Mouse (Mus musculus) right cerebral cortex, postnatal 36 days (tissue): ENCODE results near the gene Nop16.
A peak's percentile ranks its signal among the peaks of the same experiment; 100 is the strongest.
"Not testable (repeated sequence)": the region's sequence is repeated elsewhere in the genome, so short reads cannot be mapped to it uniquely, and the experiment has no call there.

Experiments
- DNase-seq, 2 experiments: peaks; one replicate each; pipeline ENCODE4 v3.0.0; 2022; ENCODE audit warnings: low spot score in 2 of 2, mixed read lengths in 1 of 2

The Nop16 gene

DNA sequence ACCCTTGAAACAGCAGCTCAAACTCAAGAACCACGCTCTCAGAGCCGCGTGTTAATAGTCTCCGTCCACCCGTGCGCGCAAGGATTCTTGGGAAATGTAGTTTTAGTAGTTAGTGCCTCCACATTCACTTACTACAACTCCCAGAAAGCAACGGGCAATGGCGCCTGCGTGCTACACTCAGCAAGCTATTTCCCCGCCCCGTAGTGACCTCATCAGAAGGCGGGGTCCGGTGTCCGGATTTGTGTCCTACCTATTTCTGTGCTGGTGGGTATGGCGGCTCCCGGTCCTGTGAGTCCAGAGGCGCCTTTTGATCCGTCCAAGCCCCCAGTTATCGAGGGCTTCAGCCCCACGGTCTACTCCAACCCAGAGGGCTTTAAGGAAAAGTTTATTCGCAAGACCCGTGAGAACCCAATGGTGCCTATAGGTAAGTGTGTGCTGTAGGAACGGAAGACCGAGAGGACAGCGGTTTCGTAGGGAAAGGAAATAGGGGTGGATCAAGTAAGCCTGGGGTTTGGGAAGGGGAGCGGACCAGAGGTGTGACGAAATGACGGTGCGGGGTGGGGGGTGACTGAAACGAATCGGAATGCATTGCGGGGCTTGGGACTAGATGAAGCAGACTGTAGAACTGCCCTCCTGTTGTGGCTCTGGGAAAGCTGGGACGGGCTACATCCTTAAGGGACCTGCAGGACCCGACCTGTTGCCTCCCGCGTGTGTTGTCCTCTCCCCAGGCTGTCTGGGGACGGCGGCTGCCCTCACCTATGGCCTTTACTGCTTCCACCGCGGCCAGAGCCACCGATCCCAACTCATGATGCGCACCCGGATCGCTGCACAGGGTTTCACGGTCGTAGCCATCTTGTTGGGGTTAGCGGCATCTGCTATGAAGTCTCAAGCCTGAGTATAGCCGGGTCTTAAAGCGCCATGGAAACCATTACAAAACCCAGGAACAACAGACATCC is at the start of gene Nop16, which contains the start of gene Higd2a:
Gene Nop16, minus strand, starts transcription at position 95 of the 956 bp plus-strand sequence.
Gene Higd2a, plus strand, starts transcription at position 212 of the 956 bp plus-strand sequence.
- peak; percentile 98 for DNase-seq

DNA sequence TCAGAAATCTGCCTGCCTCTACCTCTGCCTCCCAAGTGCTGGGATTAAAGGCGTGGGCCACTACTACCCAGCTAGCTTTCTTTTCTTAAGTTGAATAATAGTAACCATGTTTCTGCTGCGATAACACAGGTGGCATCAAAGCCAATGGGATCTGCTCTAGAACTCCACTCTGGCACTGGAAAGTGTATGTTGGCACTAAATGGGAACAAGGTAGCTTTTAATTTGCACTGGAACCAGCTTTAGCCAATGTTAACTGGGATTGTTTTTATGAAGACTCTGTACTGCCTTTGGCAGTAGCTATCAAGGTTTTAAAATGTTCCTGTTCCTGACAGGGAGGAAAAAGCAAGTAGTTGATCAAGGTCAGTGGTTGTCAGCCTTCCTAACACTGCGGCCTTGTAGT is 45.1 kb upstream of the Nop16 start:
- no peak for DNase-seq

DNA sequence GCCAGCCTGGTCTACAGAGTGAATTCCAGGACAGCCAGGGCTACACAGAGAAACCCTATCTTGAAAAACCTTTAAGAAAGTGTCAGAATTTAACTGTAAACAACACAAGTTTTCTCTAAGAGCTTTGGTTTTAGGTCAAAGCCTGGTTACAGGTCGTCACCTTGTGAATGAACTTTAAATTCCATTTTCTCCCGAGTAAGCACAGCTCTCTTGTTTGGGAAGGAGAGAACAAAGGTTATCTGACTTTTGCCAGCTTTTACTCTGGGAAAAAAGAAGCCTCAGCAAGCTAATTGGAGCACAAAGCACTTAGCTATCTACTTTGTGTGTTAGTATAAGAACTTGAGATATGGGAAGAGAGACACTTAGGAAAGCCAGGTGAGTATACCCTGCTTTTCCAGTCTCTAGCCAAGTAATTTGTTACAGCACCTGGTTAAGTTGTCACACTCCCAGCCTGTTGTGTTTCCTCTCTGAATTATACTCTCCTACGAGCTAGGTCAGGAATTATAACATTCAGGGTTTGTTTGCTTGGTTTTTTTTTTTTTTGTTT is 42.9 kb upstream of the Nop16 start:
- DNase-seq: no peak

DNA sequence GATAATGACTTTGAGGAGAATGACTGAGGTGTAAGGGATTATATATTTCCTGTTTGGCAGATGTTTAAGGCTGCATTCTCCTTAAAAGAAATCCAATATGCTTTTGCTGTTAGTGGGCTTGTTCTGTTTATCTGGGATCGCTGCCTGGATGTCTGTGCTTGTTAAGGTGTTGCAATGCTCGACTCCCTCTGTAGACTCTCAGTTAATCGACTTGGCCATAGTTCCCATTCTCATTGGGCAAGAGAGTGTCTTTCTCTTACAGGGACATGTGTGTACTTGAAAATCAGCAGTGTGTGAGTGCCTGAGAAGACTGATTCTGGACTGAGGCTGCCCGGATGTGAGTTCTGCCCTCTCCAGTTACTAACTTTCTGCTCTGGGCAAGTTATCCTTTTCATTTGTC is 39.2 kb upstream of the Nop16 start:
- DNase-seq: no peak

DNA sequence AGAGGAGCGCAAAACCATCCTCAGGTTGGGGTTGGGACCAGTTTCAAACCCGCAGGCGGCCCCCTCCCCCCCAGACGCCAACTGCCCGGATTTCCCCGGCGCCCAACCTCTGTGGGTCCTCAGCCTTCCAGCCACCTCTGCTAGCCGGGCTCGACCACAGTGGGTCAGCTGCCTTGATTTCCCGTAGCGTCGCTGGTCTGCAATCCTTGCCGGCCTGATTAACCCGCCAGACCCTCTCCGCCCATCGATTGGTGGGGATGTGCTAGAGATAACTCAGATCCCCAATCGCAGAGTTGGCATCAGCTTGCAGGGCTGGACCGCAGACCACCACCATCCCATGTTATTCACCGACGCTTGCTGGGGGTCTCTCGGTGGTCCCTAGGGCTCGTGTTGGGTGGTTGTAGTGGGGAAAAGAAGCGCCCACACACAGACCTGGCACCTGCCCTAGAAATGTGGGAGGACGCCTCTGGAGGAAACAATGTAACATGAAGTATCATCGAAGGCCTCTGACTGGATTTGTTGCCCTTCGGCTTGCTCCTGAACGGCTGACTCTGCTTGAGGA is 32.2 kb upstream of the Nop16 start:
- DNase-seq: no peak

DNA sequence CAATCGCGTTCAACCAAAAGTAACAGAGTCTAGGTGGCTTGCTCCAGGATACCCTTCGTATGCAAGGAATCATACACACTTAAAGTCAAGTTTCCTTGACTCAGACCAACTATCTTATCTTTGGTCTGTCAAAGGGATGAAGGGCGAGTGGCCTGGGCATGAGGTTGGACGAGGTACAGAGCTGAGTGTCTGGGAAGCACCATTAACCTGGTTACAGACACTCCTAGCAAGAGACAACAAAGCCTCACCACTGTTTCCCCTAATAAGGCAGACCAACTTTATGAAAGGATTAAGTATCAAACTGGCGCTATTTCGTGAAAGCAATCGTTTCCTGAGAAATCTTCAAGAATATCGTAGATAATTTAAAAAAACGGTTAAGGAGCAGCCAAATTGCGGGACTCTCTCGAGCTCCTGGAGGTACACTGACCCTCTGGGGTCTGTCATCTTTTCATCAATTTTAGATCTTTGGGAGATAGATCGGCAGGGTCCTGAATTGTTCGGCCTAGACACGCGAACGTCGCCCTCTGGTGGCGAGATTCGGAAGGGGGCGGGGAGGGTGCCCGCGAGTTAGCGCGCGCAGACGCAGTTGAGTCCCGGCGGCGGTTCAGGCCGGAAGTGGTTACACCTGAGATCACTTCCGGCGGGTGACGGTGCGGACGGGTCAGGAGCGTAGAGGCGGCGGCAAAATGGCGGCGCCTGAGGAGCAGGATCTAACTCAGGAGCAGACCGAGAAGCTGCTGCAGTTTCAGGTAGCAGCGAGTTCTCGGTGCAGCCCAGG is 31.5 kb upstream of the Nop16 start, which contains the start of gene Faf2:
Gene Faf2, plus strand, starts transcription at position 630 of the 778 bp plus-strand sequence.
- peak; percentile 96 to 98 for DNase-seq

DNA sequence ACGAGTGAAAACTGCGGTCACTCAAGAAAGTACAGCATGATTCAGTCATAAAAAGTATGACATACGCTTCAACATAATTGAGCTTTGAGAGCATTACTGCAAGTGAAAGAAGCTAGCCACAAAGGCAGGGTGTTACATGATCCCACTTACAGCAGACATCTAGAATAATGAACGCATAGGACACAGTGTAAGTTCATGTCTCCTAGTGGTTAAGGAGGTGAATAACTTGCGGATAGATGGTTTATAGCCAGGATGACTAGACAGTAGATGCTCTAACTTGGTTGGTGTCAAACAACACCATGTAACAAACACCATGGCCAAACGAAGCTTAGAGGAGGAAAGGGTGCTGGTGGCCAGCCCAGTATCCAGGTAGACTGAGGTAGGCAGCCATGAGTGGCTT is 27.1 kb upstream of the Nop16 start:
- no peak for DNase-seq

DNA sequence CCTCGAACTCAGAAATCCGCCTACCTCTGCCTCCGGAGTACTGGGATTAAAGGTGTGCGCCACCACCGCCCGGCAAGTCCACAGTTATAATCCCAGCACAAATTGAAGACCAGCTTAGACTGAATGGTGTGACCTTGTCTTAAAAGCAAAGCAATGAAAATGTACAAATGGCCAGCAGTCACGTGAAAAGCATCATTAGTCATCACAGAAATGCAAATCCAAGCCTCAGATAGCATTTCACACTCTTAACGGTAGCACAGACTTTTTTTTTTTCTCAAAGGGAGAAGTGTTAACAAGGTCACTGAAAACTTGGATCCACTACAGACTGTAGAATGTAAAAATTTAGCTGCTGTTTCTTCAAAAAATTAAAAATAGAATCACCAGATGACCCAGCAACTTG is 26.4 kb upstream of the Nop16 start:
- no peak for DNase-seq

DNA sequence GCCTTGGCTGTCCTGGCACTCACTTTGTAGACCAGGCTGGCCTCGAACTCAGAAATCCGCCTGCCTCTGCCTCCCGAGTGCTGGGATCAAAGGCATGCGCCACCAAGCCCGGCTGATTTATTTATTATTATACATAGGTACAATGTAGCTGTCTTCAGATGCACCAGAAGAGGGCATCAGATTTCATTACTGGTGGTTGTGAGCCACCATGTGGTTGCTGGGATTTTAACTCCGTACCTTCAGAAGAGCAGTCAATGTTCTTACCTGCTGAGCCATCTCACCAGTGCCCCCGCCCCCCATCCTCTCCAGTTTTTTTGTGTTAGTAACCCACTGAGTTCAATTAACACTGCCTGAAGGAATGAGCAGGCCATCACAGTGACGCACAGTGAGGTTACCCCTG is 23.3 kb upstream of the Nop16 start:
- DNase-seq: not testable (repeated sequence)

DNA sequence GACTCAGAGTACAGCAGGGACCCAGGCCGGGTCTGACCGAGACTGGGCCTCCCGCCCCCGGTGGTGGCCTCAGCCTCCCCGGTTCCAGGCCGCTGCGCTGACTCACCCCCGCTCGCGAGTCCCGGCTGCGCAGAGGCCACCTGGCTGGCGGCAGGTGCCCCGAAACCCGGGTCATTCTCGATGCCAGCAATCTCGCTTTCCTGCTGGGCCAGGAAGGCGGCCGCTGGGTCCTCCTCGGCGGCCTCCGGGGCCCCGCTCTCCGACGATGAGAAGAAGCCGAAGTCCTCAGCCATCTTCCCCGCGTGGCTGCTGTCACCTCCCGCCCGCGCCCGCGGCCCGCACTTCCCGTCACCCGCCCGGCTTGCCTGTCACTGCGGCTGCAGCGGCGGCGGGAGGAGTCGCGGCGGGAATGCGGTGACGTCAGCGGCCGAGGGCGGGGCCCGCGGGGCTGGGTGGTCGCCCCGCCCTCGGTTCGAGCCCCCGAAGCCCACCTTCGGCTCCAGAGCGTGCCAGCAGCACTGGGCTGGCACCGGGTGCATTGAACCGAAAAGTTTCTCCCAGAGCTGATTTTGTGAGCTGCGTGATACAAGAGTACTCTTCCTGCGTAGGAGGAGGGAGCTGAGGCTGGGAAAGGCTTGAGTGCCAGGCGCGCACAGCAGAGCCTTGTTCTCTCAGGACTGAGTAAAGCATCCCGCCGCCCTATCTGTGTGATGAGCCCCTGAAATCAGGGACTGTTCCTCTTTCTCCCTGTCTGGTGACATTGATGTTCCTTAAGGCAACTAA is 21.3 kb upstream of the Nop16 start, which contains the start of gene Cltb:
Gene Cltb, minus strand, starts transcription at position 373 of the 783 bp plus-strand sequence.
- DNase-seq: peak; percentile 81 to 86

DNA sequence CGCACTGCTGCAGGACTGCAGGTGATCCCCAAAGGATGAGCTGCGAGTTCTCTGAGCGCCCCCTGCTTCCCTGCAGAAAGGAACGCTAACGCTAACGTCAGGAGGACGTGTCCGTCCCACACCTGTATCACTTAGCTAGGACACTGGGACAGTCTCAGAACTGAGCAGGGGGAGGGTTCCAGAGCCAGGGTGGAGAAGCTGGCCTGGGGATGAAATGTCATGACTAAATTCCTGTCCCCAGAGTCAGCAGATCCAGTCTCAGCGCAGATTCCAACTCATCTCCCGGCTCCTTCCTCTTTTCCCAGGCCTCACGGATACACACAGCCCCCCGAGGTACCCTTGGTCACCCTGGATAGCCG is 20.7 kb upstream of the Nop16 start:
- DNase-seq: no peak

DNA sequence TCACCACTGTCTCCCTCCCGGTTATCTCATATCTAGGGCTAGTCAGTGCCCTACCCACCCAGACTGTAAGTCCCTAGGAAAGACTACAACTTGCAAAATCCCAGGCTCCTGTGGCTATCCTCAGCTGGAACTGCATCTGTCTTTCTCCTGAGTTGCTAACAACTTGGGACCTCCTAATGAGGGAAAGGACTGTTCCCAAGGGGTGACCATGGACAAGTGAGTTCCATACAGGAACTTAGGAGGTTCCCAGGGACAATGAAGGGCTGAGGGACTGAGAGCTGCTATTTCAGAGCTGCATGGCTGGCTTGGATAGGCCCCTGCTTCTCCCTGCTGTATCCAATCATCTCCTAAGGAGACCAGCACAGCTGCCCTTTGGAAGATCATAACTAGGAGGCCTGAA is 19.4 kb upstream of the Nop16 start:
- no peak for DNase-seq

DNA sequence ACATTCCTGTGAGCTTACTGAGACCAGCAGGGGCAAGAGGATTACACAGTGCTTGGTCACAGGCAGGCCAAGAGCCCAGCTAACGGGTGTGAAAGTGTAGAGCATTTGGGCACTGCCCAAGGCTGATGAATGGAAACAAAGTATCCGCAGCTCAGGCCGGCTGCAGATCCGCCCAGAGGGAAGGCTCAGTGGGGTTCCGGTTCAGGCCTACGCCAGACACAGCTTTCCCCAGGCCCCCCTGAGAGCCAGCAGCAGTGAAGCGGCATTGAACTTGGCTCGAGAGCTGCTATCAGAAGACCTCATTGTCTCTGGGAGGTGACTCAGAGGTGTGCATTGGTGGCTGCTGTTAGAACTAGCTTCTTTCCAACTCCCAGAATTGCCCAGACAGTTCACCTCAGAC is 18.8 kb upstream of the Nop16 start:
- DNase-seq: no peak

DNA sequence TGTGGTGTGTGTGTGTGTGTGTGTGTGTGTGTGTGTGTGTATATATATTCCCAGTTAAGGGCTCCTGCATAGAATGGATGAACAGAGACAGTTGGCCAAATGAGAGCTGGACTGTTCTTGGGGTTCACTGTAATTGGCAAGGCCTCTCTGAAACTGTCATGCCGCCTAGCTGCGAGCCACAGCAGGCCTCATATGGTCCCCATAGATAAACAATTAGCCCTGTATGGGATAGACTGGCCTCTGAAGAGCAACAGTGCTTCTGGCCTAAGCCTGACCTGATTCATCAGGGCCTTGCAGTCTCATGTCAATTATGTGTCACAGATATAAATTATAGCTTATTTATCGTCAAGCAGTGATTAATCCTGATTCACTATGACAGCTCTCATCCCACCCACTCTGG is 18.1 kb upstream of the Nop16 start:
- DNase-seq: no peak

DNA sequence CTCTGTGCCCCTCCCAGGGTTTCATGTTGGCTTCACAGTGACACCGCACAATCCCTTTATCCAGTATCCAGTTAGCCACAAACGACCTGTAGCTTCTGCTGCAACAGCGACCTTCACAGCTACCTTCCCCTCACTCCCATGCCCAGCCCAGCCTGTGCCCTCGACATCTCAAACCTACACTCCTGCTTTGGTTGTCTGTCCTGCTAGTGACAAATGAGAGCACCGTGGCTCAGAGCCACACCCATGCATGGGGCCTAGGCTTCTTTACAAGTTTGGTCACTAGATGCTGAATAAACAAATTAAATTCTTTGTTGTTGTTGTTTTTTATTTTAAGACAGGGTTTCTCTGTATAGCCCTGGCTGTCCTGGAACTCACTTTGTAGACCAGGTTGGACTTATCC is 17.3 kb upstream of the Nop16 start:
- DNase-seq: no peak

DNA sequence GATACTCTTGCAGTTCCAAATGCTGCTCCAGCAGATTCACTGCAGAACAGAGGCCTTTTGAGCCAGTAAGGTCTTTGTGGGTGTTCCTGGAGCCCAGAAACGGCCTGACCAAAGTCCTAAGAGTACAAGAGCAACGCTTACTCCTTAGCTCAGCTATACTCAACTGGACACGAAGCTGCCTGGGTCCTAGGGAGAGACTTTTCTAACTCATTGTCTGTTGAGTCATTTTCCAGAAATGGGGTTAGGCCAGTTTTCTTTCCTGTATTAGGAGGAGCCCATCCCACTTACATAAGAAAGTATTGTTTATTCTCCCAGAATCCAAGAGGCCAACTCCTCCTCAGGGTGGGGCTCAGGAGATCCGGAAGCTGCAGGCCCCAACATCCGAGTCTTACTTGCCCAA is 15.5 kb upstream of the Nop16 start:
- no peak for DNase-seq

DNA sequence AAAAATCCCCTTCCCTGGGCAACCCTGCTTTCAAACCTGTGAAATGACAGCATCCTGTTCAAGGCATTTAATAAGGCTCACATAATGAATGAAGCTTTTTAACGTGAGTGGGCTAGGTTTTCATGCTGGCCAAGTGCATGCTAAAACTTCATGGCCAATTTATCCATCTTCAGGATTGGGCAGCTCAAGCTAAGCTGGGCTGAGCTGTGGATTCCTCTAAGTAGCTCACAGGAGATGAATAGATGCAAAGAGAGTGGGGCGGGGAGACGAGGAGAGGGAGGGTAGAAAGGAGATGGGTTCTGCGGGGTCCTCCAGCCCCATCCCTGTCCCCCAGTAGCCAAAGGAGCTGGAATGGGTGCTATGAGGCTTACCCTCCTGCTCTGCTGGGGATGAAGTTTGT is 14.3 kb upstream of the Nop16 start:
- no peak for DNase-seq

DNA sequence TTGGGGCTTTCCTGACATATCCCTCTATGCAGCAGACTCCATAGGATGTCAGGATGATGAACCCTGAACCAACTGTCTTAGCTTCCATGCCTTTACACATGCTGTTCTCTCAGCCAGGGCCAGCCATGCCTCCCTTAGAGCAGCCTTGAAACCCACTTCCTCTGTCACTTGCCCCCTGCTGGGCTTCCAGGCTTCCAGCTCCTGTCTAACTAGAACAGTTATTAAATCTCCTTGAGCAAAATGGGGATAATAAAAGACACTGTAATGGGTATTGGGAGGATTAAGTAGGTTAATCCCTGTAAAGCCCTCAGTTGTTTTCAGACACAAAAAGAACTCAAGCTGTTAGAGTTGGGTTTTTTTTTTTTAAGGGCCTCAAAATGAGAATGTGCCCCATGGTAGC is 13.6 kb upstream of the Nop16 start:
- DNase-seq: no peak

DNA sequence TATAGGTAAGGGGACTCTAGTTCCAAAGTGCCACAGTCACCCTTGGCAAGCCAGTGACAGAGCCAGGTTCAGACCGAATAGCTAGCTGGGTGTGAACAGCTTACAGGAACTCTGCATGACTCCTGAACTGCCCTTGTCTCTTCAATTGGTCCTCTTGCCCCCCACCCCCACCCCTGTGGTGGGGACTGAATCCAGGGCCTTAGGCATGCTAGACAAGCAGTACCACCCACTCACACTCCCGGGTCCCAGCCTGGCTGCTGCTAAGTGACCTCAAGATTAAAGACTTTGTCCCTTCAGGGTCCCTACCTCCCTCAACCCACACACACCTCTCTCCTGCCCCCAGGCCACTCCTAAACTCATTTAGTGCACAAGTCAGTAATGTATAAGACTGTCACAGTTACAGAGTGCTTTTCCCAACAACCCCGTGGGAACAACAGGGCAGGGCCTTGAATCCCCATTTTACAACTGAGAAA is 12.8 kb upstream of the Nop16 start:
- DNase-seq: no peak

DNA sequence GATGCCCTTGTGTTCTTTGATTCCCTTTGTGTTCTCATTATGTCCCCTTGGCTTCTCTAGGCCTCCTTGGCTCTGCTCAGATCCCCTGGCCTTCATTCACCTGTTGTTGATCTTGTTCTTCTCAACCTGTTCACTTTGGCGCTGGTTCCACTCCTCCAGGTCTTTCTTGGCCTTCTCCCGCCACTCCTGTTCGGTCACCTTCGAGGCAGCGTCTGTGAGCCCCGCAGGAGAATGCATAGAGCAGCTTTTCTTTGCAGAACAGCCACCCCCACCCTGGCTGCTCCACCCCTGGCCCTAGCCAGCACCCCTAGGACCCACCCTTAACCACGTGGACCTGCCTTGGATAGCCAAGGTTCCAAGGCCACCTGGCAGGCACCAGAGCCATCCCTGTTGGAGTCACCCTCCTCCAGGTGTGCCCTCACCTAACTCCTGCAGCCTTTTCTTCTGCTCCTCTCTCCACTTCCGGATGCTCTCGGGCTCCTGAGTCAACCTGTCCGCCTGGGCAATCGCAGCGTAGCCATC is 8.8 kb upstream of the Nop16 start:
- DNase-seq: no peak

DNA sequence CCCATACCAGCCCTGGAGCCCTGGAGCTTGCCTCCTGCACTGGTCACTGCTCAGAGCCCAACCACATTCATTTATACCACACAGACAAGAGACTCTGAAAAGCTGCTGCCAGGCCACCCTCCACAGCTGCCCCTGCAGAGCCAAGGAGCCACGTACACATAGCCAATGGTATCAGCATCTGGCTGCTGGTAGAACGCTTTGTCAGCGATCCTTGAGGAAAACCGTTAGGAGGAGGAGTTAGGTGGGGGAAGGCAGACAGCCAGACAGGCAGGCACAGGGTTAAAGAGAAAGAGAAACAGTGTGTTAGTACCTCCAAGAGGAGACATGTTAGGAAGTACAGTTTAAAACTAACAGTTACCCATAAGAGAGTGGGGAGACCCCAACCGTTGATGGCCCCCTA is 7.0 kb upstream of the Nop16 start:
- DNase-seq: no peak
